ENCODE assay signal across 9 mouse cellular contexts in genomic region chr6:6289806-6290205, GRCm38 (mm10).
A peak's percentile ranks its signal among the peaks of the same experiment; 100 is the strongest.
DNase-seq lines count a peak whose midpoint lies in the region; ATAC-seq and TF ChIP-seq lines count a peak whose summit lies in the region.
"Had no signal": no experiment of that assay in that cellular context is flagged by ENCODE, and none has a peak within 500 bp of the region (broad histone marks: within the 10 kb centered on the region; RNA-seq: fewer than 3 reads in every experiment).

No protein-coding gene starts in this region.

- H3K27me3 ChIP-seq in thymus, adult 2 months (ENCODE audit: control insufficient read depth, insufficient read depth, low read length): no peaks in the 10 kb centered on the region
- no peaks in the 10 kb centered on the region for H3K27me3 ChIP-seq in liver, embryonic 14.5 days (ENCODE audit: control insufficient read depth, insufficient read depth, low read length)
- H3K27me3 ChIP-seq: heart, embryonic 13.5 days had no signal

- no peak overlapping the region for H3K4me2 ChIP-seq in liver, embryonic 14.5 days (ENCODE audit: low read depth)
- H3K4me2 ChIP-seq: heart, embryonic 13.5 days had no signal

- no peaks in the 10 kb centered on the region for H3K9me3 ChIP-seq in liver, embryonic 14.5 days (ENCODE audit: control insufficient read depth, low read length)
- H3K9me3 ChIP-seq: heart, embryonic 13.5 days had no signal

- TF ChIP-seq EP300 in liver, embryonic 14.5 days (IDR thresholded peaks at IDR 0.05; ENCODE audit: low read depth): no peak

- no peak overlapping the region for H3K4me3 ChIP-seq in thymus, adult 2 months (ENCODE audit: control insufficient read depth, insufficient read depth, low read length)
- H3K4me3 ChIP-seq in liver, embryonic 14.5 days (ENCODE audit: insufficient read depth in 1 of 2, low read depth in 2 of 2, low read length in 2 of 2): no peak overlapping the region
- H3K4me3 ChIP-seq: heart, embryonic 13.5 days had no signal

- ATAC-seq in liver, embryonic 14.5 days (ENCODE audit: insufficient read depth): no peak

- H3K9ac ChIP-seq in liver, embryonic 14.5 days (replicated peaks): no peak overlapping the region
- H3K9ac ChIP-seq: heart, embryonic 13.5 days had no signal

- TF ChIP-seq CTCF in thymus, adult 2 months (IDR thresholded peaks at IDR 0.05; ENCODE audit: borderline replicate concordance, control insufficient read depth, extremely low read depth, insufficient read depth, low read length, poor library complexity): no peak
- TF ChIP-seq CTCF in liver, embryonic 14.5 days (IDR thresholded peaks at IDR 0.05; ENCODE audit: low read depth): peak; percentile 76

- H3K36me3 ChIP-seq in thymus, adult 2 months (ENCODE audit: control insufficient read depth, insufficient read depth, low read length): no peaks in the 10 kb centered on the region
- H3K36me3 ChIP-seq in liver, embryonic 14.5 days (replicated peaks; ENCODE audit: control insufficient read depth, insufficient read depth, low read depth): no peaks in the 10 kb centered on the region
- H3K36me3 ChIP-seq: heart, embryonic 13.5 days had no signal

- H3K27ac ChIP-seq in thymus, adult 2 months (ENCODE audit: control insufficient read depth, insufficient read depth, low read length): no peak overlapping the region
- H3K27ac ChIP-seq in liver, embryonic 14.5 days: no peak overlapping the region
- H3K27ac ChIP-seq: heart, embryonic 13.5 days had no signal

- no peak for TF ChIP-seq POLR2A in thymus, adult 2 months (IDR thresholded peaks at IDR 0.05; ENCODE audit: control insufficient read depth, extremely low read depth, insufficient read depth, low read length, poor library complexity)

- 33% methylated on average over 6 of the region's 6 CpGs for WGBS in thymus, adult 2 months
- WGBS in liver, embryonic 14.5 days (ENCODE audit: insufficient replicate concordance): 15% methylated on average over 6 of the region's 6 CpGs

- DNase-seq in thymus, adult 2 months: peak; percentile 27
- no peak for DNase-seq in thymus, adult 18-20 months
- DNase-seq in adrenal gland, postnatal 36 days: peak; percentile 58 to 64
- DNase-seq in embryo, embryonic 9.5 days (ENCODE audit: extremely low spot score): peak; percentile 71
- DNase-seq in kidney, adult 9 months: peak; percentile 79
- peak in 2 of 3 experiments; percentile 9 to 14 for DNase-seq in liver, embryonic 14.5 days (ENCODE audit: low read depth in 3 of 3, low spot score in 3 of 3)
- peak; percentile 21 to 31 for DNase-seq in right cerebral cortex, adult 2 months (ENCODE audit: low spot score in 2 of 2)
- no peak for DNase-seq in spleen, adult 12 weeks (ENCODE audit: low spot score)

- no peaks in the 10 kb centered on the region for H3K4me1 ChIP-seq in thymus, adult 2 months (replicated peaks; ENCODE audit: control insufficient read depth, insufficient read depth, low read length)
- no peaks in the 10 kb centered on the region for H3K4me1 ChIP-seq in liver, embryonic 14.5 days (replicated peaks; ENCODE audit: control insufficient read depth in 2 of 2, insufficient read depth in 2 of 2, low read length in 1 of 2)

Comparison
In these comparisons a context has a peak if more than half of its experiments do, and no peak if none do; other contexts are left out.
1. DNase-seq: peak in thymus, adult 2 months (single experiment), adrenal gland, postnatal 36 days (2 of 2), embryo, embryonic 9.5 days (single experiment), kidney, adult 9 months (single experiment), liver, embryonic 14.5 days (2 of 3) and right cerebral cortex, adult 2 months (2 of 2); none in thymus, adult 18-20 months (0 of 2) and spleen, adult 12 weeks (single experiment).